Mouse (Mus musculus) retina, embryonic 14.5 days (tissue): ENCODE data around the gene Armc8.
A peak's percentile ranks its signal among the peaks of the same experiment; 100 is the strongest.

Experiments
- DNase-seq: peaks from one replicate; pipeline ENCODE4 v3.0.0-alpha.2; 2015; ENCODE audit warnings: low spot score

The Armc8 gene

GRCm38 (mm10) chr9:99446259-99446658 is 122.4 kb downstream of the Armc8 start:
- DNase-seq, result no peak

GRCm38 (mm10) chr9:99444590-99445178 is 124.0 kb downstream of the Armc8 start:
- DNase-seq, result peak; percentile 69

GRCm38 (mm10) chr9:99441647-99442433 is 126.9 kb downstream of the Armc8 start:
- no peak for DNase-seq

GRCm38 (mm10) chr9:99440941-99441340 is 127.8 kb downstream of the Armc8 start:
- no peak for DNase-seq

- DNase-seq, result no peak
Observed at GRCm38 (mm10) chr9:99439064-99439463, 129.6 kb downstream of the Armc8 start.

- no peak for DNase-seq
Observed at GRCm38 (mm10) chr9:99437781-99438565, 130.7 kb downstream of the Armc8 start.

- peak; percentile 21 for DNase-seq
Observed at GRCm38 (mm10) chr9:99437031-99437764, 131.5 kb downstream of the Armc8 start, which contains the start of gene Mras. Gene Mras (minus strand): TSS chr9:99437381.

- DNase-seq, result peak; percentile 74
Observed at GRCm38 (mm10) chr9:99436182-99437030, 132.3 kb downstream of the Armc8 start.

- no peak for DNase-seq
Observed at GRCm38 (mm10) chr9:99435619-99436181, 133.0 kb downstream of the Armc8 start.

- DNase-seq, result peak; percentile 28
Observed at GRCm38 (mm10) chr9:99434892-99435618, 133.6 kb downstream of the Armc8 start.

GRCm38 (mm10) chr9:99432478-99432877 is 136.2 kb downstream of the Armc8 start:
- no peak for DNase-seq

GRCm38 (mm10) chr9:99431963-99432362 is 136.7 kb downstream of the Armc8 start:
- DNase-seq, result no peak

- DNase-seq, result no peak
Observed at GRCm38 (mm10) chr9:99431346-99431745, 137.4 kb downstream of the Armc8 start.

- no peak for DNase-seq
Observed at GRCm38 (mm10) chr9:99430806-99431205, 137.9 kb downstream of the Armc8 start.

GRCm38 (mm10) chr9:99429845-99430244 is 138.9 kb downstream of the Armc8 start:
- no peak for DNase-seq

- DNase-seq, result no peak
Observed at GRCm38 (mm10) chr9:99428601-99429331, 139.9 kb downstream of the Armc8 start.
